Mouse (Mus musculus) embryo, embryonic 11.5 days (tissue): ENCODE data around the gene Cfap221.

Experiments
- DNase-seq: peaks from one replicate; pipeline ENCODE4 v3.0.0-alpha.2; 2012; ENCODE audit warnings: low read depth, low spot score

Gene Cfap221

DNA sequence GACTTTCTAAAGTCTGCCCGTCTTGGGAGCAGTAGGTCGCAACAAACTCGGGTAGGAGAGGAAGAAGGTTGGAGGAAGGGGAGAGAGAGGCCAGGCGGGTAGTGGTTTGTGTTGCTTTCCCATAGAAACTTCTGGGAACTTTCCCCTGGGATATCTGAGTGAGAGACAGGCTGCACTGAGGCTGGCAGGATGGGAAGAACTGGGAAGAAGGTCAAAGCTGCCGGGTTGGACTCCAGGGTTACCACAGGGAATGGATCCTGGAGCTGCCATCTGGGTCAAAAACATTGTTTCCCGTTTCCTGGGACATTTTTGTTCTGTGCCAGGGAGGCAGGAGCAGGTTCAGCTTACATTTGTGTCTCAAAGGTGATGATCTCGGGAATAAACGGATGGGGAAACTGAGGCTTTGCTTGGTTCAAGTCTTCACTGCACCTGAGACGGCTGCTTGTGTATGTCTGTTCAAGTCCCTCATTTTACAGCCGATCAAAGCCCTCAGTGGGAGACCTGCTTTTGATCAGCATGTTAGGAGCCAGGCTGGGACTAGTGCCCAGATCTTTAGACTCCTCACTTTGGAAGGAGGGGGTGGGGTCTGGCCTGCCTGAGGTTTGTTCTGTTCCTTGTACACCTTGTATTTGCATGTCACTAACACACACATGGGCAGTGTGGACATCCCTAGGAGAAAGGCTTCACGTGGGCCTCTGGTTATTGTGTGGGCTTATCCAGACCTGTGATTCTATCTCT is 11.0 kb upstream of the Cfap221 start:
- DNase-seq = no peak

DNA sequence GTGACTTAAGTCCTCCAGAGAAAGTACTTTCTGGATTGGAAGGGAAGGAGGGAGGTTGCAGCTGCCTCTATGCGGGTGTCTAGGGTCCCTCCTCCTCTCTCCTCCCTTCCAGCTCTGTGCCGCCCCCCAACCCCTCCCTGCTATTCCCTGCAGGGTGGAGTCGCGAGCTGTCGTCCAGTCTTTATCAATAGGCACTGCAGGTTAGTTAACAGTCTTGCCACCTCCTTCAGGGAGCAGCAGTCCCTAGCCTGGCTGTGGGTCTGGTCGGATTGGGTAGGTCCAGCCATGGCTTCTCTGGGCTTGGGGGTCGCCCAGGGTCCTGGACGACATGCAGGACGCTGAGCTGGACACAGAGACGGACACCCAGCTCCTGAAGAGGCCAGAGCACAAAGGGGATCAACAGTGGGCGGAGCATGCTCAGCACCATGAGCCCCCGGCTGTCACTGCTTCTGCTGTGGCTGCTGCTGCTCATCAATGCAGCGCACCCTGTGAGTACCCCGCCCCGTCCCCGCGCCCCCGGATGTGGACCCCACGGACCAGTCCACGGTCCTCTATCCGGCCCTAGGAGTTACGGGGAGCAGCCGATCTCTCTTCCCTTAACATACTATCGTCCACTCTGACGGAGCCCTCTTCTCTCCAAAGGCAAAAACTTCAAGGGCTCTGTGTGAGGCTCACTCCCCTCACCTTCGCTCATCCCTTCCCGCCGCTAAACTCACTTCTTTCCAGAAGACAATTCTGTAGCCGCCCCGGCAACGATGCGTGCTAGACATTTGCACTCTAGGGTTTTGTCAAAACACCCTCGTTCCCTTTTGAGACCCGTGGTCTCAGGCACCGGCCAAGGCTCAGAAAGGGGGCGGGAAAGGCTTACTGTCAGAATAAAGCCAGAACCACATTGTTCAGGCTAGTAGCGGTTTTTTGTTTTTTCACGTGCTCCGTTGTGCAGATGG is 10.1 kb upstream of the Cfap221 start, which contains the start of gene Sctr:
Sctr (plus strand) TSS at position 51 of the 947 bp plus-strand sequence.
- DNase-seq = no peak

DNA sequence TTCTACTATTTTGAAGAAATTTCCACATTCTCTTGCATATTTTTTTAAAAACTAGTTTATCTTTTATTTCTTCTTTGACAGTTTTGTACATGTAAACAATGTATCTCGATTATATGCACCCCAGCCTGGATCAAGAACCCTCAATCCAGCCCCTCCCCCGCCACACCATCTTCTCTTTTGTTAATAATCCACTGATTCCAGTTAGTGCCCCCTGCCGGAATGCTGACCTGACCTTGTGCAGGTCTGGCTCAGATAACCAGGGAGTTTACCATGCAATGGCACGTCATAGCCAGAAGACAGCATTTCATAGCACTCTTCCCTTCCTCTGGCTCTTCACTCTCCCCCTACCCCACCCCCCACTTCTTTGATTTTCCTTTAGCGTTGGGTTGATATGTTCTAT is 610 bp upstream of the Cfap221 start:
- DNase-seq = no peak

DNA sequence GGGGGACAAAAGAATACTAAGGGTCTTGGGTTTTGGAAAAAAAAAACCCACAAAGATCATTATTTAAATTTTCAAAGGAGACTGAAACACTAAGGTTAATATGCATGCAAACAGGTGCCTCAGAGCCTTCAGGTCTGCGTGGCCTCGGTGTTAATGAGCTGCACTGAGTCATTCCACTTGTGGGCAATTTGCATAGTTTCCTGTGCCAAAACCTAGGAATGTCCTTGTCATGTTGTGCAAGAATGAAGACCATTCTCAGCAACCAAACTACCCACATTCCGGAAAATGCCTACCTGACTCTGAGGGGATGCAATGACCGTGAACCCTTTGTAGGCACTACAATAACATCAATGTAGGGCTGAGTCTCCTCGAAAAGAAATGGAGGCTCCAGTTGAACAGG is 10.5 kb downstream of the Cfap221 start:
- DNase-seq = no peak

DNA sequence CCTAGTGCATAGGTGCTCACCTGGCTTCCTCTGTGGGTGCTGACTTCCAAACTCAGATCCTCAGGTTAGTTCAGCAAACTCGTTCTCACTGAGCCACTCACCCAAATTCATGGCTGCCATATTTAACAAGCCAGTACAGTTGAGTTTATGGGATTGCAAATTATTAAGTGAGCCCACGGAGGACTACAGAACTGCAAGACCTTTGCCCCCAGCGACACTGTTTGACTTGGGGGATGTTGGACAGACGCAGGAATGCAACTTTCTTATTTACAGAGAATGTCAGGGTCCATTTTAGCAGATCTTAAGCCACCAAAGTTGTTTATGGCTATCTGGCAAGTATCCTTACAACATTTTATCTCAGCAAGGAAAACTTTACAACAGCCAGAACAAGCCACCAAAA is 21.9 kb downstream of the Cfap221 start:
- DNase-seq = no peak

DNA sequence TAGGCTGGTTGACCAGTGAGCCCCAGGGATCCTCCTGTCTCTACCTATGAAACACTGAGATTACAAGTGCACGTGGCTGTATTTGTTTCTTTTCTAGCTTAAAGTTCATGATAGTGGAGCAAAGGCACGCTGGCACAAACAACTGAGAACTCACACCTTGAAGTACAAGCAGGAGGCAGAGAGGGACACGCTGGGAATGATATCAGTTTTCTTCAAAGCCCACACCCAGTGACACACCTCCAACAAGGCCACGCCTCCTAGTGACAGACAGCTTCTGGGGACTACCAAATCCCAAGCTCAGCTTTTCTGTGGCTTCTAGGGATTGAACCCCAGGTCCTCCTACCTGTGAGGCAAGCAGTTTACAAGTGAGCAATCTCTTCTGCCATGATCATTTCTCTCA is 23.9 kb downstream of the Cfap221 start:
- no peak for DNase-seq

DNA sequence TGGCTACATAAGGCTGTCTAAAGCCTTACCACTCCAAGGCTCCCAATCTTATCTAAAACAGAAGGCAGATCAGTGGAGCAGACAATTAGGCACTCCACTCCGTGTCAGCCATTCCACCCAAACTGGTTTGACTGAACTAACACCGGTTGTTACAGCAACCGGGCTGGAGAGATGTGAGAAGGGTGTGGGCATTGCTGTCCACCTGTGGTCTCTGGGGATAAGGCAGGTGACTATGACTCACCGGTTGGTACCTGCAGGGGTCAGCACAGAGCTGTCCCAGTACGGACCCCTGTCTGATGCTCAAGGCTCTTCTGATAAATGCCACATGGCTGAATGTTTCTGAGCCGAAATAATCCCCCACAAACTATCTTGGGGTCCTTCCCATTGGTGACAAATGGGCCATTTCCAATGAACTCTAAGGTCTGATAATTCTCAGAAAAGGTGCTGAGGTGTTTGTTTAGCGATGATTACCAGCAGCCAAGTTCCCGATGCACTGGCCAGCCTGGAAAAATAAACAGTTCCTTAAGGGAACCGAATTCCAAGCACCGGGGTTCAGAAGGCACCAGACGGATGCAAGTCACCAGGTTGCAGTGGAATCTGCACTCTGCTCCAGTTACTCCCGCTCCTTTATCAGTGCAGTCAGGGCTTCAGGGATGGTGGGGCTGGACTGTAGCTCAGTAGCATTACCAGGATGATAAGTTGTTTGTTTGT is 31.1 kb downstream of the Cfap221 start:
- no peak for DNase-seq

DNA sequence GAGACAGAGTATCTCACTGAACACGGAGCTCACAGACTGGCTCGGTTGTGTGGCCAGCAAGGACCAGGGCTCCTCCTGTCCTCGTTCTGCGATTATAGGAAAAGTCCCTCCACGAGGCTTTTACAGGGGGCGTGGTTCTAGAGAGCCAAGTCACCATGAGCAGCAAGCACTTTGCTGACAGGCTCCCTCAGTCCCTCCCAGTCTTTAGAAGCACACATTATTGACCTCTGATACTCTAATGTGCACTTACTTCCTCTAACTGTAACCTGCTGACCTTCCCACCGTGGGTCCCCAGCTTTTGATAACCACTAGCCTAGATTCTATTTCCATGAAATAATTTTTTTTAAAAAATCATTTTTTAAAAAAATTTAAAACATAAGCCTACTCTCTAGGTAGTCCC is 37.1 kb downstream of the Cfap221 start:
- no peak for DNase-seq

DNA sequence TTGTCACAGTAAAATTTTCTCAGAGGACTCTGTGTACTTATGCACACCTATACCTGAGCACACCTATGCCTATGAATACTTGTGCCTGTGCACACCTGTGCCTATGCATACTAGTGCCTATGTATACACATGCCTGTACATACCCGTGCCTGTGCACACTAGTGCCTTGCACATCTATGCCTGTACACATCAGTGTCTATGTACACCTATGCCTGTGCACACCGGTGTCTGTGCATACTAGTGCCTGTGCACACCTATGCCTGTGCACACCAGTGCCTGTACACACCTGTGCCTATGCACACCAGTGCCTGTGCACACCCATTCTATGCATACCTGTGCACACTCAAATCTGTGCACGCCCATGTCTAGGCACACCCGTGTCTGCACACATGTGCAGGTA is 37.6 kb downstream of the Cfap221 start:
- no peak for DNase-seq

DNA sequence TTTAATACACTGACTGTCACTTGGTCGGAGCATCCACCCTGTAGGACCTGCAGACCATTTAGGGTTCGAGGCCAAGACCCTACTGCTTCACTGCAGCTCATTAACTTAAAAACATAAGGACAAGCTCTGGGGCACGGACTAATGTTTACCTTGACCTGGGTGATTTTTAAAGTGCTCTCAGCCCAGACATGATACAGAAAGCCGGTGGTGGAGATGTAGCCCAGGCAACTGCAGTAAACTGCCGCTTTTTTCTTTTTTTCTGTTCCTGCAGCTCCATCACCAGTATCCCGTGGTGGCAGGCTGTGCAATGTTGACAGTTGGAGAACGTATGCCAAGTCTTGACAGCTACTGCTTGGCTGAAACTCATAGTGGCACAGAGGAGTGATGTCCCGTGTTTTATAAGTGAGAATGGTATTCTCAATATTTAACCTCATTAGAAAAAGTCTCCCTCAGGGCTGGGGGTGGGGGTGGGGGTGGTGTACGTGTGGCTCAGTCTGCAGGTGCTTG is 39.3 kb downstream of the Cfap221 start:
- DNase-seq = no peak

DNA sequence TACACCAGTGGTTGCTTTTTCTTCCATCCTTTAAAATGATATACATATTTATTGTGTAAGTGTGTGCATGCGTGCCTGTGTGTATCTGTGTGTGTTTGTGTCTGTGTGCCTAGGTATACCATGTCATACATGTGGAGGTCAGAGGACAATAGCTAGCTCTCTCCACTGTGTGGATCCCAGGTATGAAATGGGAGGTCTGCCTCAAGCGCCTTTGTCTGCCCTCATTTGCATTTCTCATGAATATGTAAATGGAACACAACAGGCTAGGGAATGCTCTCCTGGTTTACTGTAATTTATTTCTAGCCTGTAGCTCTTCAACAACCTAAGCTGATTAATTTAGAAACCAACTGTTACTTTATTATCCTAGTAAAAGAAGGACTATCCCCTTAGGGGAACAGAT is 42.4 kb downstream of the Cfap221 start:
- DNase-seq = no peak

DNA sequence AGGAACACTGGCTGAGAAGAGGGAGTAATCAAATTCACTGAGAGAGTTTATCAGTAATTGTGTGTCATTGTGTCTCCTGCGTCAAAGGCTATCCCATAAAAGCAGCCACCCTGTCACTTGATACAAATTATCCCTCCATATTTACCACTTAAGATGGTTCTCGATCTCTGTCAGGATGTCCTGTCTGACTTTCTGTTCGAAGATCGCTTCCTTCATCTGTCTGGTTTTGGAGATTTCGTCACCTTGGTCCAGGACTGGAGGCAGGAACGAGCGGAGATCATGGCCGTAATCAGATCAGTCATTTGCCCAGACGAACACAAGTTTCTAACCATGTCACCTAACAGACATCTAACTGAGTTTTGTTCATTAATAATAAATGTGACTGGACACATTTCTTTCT is 43.6 kb downstream of the Cfap221 start:
- no peak for DNase-seq

DNA sequence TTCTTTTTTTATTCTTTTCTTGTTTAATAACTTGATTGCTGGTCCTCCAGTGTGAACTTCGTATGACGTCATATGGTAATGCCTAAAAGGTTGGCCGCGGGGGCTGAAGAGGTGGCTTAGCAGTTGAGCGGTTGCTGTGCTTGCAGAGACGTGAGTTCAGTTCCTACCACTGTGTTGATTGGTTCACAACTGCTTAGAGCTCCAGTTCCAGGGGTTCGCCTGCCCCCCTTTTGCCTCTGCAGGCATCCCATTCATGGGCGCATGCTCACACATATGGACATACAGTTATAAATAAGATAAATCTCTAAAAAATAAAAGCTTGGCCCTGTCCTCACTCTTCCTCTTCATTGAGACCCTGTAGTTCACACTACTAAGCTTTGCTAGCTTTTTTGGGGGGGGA is 46.9 kb downstream of the Cfap221 start:
- no peak for DNase-seq

DNA sequence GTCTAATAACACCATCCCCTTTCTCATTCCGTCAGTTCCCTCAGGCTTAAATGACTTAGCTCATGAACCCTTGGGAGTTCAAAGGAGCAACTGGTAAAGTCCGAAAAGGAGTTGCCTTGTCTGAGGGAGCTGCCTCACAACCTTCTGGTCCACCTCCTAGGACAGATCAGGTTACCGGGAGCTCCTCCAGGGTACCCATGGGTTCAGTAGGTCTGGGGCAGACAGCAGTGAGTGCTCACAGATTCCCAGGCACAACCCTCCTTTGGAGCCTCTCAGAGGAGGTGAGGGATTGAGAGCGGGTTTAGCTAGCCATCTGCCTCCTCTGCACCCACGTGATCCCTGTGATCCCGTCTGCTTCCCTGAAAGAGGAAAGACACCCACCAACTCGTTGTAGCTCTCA is 60.2 kb downstream of the Cfap221 start:
- no peak for DNase-seq

DNA sequence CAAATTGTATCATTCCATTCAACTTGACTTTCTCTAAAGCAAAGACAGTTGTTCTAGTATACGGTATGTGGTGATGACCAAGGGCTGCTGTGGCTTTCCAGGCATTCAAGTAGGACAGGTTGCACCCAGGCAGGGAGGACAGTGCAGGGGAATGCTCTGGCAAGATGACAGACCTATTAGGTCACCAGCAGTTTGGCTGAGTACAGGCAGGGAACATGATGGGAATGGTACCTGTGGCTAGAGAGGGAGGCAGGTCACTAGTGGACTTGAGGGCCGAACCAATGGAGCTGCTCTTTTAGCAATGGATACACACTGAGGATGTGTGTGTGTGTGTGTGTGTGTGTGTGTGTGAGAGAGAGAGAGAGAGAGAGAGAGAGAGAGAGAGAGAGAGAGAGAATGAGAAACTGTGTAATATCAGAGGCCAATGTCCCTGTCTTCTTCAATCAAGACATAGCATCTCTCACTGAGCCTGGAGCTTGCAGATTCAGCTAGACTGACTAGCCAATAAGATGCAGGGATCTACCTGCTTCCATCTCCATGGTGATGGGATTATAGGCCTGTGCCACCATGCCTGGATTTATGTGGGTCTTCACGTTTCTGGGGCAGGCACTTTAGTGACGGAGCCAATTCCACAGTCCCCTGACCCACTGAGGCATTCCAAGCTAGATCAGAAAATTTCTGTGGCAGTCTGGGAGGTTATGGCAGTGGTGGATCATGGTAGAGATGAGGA is 65.4 kb downstream of the Cfap221 start:
- DNase-seq = no peak

DNA sequence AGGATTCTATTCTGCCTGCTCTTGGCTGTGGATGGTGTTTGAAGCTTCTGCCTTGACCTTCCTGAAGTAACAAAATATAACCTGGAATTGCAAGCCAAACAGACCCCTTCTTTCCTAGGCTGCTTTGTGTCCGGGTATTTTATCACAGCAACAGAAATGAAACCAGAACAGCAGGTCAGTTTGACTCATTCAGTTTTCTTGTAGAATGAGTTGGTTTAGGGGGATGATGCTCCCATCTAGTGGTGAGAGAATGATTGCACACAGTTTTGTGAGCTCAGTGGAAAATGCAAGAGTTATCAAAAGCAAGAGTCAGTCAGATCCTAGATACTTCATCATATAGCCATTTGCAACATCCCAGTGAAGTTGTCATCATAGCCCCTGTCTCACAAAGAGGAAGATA is 67.3 kb downstream of the Cfap221 start:
- DNase-seq = no peak

DNA sequence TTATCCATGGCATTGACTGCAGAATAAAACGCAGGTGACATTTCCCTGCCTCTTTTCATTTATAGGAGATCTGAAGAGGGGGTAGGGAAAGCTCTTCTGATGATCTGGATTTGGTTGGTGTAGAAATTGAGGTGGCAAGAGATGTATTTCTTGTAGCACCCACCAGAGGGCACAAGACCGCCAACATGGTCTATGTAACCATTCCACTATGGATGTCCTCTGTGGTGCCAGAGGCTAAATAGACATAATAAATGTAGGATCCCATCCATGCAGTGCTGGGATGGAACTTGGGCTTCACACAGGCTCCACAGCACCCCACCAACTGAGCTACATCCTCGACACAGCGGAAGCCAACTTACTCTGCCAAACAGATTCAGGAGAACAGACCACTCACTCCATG is 77.7 kb downstream of the Cfap221 start:
- DNase-seq = no peak

DNA sequence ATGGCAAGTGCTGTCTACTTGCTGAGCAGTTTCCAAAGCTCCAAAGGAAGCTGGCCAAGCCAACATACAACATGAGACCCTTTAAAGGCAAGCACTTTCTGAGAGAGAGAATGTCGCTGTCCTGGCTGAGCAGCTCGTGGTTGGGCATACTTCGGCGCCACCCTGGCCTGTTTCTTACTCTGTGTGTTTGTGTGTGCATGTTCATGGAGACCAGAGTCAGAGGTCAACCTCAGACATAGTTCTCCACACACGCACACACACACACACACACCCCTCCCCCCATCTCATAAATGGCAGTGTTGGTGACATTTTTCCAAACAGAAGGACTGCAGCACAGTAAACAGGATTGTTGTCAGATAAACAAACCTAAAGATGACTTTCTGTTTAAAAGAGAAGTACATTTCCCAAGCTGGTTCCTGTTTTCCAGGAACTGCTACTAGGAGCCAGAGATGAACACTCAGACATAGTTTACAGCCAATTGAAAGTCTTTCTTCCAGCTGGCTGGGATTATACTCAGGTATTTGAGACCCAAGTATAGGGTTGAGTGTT is 80.1 kb downstream of the Cfap221 start:
- DNase-seq = no peak

DNA sequence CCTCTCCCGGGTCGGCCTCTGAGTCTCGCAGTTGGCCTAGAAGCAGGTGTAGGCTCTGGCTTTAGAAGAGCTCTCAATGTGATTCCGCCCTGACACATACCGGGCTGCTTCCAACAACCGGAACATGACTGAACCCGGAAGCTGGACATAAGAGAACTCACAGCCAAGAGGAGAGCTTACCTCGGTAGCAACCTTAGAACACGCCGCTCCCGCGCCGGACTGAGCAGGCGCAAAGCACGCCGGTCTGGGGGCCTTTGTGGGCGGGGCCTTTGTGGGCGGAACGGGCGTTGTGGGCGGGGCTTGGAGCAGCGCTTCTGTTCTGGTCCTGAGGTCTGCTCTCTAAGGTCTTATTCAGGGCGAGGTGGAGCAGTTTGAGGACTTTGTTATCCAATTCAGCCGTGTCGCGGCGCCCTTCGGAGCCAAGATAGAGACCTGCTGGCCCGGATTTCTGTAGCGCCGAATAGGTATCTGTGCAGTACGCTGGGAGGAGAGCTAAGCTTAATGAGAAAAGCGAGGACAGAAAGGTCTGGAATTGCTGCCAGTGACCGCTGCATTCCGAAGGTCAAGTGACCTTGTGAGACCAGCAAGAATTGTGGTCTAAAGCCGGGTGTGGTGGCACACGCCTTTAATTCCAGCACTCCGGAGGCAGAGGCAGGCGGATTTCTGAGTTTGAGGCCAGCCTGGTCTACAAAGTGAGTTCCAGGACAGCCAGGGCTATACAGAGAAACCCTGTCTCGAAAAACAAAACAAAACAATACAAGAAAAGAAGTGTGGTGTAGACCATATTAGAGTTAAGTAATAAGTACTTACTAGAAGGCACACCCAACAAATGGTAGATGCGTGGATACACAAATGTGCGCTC is 83.8 kb downstream of the Cfap221 start, which contains the start of gene Tmem177:
Tmem177 (minus strand) TSS at position 256 of the 862 bp plus-strand sequence.
- peak; percentile 89 for DNase-seq

DNA sequence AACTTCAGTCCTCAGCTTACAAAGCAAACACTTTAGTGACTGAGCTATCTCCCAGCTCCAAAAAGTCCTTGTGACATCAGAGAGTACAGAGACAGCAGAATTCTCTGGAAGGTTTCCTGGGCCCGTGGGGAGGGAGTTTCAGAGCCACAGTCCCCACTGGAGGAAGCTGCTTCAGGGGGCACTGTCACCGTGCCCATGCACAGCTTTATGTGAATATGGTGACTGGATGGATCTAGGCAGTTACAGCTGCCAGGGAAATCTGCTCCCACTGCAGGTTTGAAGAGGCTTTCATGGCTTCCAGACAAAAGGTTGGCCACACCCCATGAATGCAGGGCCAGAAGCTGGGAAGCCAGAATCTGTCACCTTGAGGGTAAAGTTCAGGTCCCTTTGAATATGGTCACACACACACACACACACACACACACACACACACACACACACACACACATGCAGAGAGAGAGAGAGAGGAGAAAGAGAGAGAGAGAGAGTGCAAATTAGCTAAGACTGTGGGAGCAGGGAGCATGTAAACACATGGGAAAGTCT is 89.8 kb downstream of the Cfap221 start:
- no peak for DNase-seq
